Mouse (Mus musculus) cerebellum, adult 11 months (tissue): ENCODE data around the gene Rabl6.

Experiments used
- DNase-seq: peaks from one replicate; pipeline ENCODE4 v3.0.0; 2022

Gene Rabl6

GRCm38 (mm10) chr2:25607761-25608622 is at the start of gene Rabl6:
Gene Rabl6, minus strand, starts transcription at chr2:25608521.
- peak; percentile 88 for DNase-seq

DNA sequence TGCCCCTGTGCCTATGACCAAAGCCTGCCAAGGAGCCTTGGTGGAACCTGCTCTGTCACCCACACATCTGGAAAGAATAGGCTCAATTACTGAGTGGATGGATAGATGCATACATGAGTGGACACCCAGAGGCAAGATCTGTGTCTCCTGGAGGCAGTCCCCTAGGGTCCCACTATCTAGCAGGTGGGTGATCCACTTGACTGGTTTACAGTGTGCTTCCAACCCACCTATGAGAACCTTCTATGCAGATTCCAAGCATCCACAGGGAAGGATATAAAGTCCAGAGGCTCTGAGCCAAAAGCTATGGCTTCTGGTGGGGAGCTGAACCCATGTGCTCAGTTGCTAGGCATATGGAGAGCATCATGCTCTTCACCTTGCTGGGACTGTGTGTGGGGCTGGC is 49.3 kb upstream of the Rabl6 start, which contains the start of gene Lcn5:
TSS of gene Lcn5 (plus strand) at position 301 of the 400 bp plus-strand sequence.
- DNase-seq: no peak

- DNase-seq: peak; percentile 17
Observed at GRCm38 (mm10) chr2:25657246-25657645, 48.9 kb upstream of the Rabl6 start.

DNA sequence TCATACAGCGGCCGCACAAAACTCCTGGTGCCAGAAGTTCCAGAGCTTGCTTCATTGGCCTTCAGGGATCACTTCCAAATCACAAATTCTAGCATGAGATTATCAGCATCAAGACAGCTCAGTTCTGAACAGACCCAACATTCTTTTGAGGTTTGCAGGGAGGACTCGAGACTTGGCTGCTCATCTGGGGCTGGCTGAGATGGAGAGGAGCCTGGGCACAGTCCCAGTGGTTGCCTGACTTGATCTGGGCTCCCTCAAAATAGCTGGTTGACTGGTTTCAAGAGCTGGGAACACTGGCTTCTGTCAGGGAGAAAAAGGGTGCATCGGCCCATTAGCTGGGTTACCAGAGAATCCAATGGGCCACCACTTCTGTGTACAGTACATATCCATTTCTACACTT is 48.4 kb upstream of the Rabl6 start:
- no peak for DNase-seq

DNA sequence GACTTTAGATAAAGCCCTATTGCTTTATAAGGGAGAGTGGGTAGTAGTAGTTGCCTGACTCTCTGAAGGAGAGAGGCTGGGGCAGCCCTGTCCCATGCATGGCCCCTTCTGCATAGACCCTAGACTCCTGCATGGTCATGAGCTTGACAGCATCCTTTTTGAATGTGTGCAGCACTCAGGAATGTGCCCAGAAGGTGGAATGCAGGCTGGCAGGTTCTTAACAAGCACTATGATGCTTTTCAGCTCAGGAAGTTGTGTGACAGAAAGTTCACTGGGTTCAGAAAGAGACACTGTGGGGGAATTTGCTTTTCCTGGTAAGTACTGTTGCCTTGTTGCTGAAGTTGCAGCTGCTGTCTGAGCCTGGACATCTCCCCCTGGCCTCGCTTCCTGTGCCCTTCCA is 46.2 kb upstream of the Rabl6 start:
- no peak for DNase-seq

GRCm38 (mm10) chr2:25652902-25653301 is 44.6 kb upstream of the Rabl6 start, which contains the start of gene Lcn8:
Gene Lcn8, plus strand, starts transcription at chr2:25653120.
- DNase-seq: no peak

DNA sequence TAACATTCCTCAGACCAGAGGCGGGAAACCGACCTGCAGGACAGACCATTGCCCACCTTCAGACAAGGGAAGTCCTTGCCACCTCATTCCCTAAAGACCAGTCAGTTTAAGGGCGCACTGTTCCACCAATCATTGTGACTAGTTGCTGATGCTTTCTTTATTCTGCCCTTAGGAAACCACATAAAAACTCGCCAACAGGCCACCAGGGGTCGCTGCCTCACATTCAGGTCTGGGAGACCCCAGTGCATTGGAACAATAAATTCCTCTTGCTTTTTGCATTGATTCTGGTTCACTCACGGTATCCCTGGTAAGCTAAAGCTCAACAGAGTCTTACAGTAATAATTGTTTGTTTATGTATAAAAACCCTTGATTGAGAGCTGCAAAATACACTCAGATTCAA is 31.6 kb upstream of the Rabl6 start:
- no peak for DNase-seq

GRCm38 (mm10) chr2:25634046-25634445 is 25.7 kb upstream of the Rabl6 start:
- no peak for DNase-seq

DNA sequence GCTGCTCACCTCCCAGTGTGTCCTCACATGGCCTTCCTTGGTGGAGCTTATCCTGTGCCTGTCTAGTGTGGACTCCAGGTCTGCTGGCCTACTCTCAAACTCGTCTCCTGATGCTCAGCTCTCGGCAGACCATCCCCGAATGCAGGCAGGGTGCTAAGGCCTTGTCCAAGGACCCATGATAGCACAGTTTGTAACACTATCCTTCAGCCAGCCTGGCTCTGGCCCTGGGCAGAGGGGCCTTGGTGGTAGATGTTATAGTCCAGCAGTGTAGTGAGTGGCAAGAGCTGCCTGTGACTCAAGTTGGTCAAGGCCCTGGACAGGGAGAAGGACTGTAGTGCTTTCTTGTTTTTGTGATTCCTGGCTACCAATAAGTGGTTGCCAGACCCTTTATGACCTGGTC is 25.3 kb upstream of the Rabl6 start:
- no peak for DNase-seq

GRCm38 (mm10) chr2:25628738-25629137 is 20.4 kb upstream of the Rabl6 start:
- DNase-seq: no peak

- no peak for DNase-seq
Observed at GRCm38 (mm10) chr2:25627811-25628210, 19.5 kb upstream of the Rabl6 start, which contains the start of gene Fcna. Gene Fcna, minus strand, starts transcription at chr2:25628030.

DNA sequence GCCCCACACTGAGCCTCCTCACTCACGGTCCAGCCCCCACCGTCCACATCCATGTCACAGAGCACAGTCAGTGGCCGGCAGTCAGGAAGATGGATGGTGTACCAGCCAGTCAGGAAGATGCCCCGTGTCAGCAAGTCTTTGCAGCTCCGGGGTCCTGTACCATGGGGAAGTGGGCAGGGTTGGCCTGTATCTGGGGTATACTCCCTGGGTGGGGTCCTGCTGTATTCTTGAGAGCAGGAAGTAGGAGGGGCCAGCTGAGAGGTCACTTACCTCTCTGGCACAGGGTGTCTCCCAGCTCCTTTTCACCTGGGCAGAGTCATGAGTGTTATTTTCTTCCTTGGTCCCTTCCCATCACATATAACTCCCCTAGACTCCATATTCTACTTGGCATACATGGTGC is 17.7 kb upstream of the Rabl6 start:
- peak; percentile 2 for DNase-seq

DNA sequence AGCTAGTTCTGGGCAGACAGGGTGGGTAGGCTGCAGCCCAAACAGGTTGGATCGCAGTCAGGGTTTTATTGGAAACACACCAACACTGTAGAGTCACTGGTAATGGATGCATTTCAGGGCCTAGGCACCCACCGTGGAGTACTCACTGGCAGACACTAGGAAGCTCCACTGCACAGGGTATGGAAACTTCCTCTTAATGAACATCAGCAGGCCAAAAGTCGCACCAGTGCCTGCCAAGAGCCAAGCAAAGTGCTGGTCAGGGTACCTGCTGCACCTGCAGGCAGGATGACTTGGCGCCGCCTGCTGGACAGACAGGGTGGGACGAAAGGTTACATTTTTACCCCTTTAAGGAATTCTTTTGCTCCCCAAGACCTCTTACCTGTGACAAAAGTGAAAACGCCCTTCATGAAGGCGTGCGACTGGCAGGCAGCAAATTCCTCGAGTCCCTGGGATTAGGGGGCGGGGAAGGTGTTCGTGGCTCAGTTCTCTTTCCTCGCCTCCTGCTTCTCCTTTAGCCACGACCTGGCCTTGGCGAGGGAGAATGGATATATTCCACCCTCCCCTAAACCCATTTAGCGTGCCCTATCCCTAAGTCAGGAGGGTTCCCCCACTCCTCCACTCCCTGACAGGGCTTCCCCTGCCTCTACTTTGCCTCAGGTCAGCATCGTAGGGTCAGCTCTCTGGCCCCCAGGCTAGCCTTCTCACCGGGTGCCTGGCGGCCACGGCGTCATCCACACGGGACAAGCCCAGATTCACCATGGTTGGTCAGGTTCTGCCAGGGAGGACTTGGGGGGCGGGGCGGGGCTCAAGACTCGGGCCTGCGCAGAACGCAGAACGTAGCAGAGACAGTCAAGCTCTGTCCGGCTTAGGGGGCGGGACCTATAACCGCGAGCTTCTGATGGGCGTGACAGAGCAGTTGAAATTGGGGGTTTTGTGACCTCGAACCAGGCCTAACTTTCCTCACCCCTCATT is 13.2 kb upstream of the Rabl6 start, which contains the start of gene Tmem141:
TSS of gene Tmem141 (minus strand) at position 777 of the 972 bp plus-strand sequence.
- DNase-seq: peak; percentile 91

DNA sequence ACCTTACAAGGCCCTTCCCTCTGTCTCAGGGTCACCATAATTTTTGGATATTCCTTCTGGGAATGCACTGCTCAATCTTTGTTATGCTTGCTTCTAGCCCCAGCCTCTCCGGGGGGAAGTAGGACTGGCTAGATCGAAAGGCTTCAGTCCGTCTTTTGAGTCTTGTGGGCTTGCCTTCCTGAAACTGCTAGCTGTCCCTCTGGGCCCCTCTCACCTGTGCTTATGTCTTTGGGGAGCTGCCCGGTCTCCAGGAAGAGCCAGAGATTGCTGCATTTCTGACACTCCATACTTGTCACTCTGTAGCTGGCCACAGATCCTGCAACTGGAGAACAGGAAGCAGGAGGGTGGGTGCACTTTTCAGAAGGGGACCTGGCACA is 12.5 kb upstream of the Rabl6 start:
- DNase-seq: no peak

GRCm38 (mm10) chr2:25620386-25620785 is 12.1 kb upstream of the Rabl6 start:
- no peak for DNase-seq

DNA sequence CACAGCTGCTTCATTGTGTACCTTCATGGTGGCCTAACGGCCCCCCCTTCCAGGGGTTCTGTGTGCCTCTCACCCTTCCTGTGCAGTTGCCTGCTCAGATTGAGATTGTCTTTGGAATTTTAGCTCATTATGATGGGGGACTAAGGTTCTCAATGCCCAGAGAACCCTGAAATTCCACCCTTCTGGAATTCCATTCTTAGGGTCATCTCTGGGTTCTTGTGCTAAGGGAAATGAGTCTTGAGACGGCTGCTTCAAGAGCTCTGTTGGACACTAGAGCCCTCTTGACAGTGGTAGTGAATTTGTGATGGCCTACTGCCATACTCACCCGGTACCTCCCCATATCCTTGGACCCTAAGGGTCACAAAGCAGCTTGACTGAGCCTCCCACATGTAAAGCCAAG is 9.3 kb upstream of the Rabl6 start, which contains the start of gene Ccdc183:
TSS of gene Ccdc183 (minus strand) at position 101 of the 400 bp plus-strand sequence.
- no peak for DNase-seq

GRCm38 (mm10) chr2:25616398-25616797 is 8.1 kb upstream of the Rabl6 start:
- DNase-seq: no peak

- no peak for DNase-seq
Observed at GRCm38 (mm10) chr2:25608671-25609070, 350 bp upstream of the Rabl6 start.

DNA sequence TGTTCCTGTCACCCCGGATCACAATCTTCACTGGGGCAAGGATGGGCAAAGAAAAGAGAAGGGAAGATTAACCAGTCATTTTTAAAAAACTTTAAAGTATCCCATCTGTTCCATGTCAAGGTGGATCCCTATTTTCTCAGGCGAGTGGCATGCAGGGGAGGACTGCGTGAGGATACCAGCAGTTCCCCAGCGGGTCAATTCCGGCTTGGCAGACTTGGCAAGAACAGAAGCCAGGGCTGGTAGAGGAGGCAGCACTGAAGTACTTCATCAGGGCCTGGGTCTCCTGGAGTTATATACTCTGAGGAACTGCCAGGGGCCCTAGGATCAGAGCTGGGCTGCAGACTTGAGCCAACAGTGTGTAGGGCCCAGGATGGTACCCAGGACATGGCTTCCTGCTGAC is 5.8 kb downstream of the Rabl6 start:
- DNase-seq: no peak

DNA sequence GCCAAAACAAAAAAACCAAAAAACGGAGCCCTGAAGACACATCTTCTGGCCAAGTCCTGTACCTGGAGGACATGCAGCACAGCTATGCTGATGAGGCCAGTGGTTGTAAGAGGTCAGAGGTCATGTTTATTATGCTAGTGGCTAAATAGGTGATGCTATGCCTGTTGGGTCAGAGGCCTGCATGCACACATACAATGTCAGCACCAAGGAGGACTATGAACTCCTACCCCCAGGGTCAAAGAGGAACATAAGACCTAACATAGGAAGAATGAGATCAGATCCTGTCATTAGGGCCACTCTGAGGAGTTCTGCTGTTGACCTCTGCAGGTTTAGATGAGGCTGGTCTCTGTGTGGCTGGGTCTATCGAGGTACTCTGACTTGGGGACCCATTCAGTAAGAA is 8.3 kb downstream of the Rabl6 start:
- DNase-seq: no peak

- DNase-seq: no peak
Observed at GRCm38 (mm10) chr2:25598749-25599148, 9.6 kb downstream of the Rabl6 start.

- DNase-seq: no peak
Observed at GRCm38 (mm10) chr2:25596765-25597510, 11.4 kb downstream of the Rabl6 start.

DNA sequence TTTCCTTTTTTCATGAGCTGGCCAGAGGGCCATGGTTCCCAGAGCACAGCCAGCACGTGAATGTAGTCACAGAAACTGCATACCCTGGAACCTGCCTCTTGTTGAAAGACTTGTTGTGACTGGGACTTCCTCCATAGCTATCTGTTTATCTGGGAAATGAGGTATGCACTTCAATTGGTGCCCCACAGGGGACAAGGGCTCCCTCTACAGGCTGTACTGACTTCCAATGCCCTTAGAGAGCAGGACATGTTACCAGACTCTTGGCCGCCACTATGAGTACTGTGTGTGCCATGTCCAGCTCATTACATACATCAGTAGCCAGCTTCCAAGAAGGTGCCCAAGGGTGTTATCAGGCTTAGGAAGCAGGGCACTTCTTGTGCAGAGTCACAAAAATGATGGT is 16.5 kb downstream of the Rabl6 start:
- peak; percentile 37 for DNase-seq
